Mouse (Mus musculus) stomach, postnatal 0 days (tissue): ENCODE results near the gene Begain.

Experiments
- CTCF ChIP-seq: IDR thresholded peaks from 2 replicates; pipeline ENCODE4 v1.5.1; 2016; ENCODE audit warnings: antibody characterized with exemption, low read depth, mild to moderate bottlenecking, moderate library complexity
- EP300 ChIP-seq: optimal IDR thresholded peaks from 2 replicates; pipeline ENCODE3; 2016; ENCODE audit warnings: antibody characterized with exemption

- TF ChIP-seq CTCF (no peak), EP300 (no peak)
Observed at GRCm38 (mm10) chr12:109077036-109077435, 9.0 kb upstream of the Begain start.
